Mouse (Mus musculus): ENCODE measurements around the gene Kcnab1. TPM values are rescaled to one million over a fixed set of nuclear protein-coding genes. Genes with fewer than 3 reads are reported as not detected.

Gene Kcnab1
- polyA plus RNA-seq, 1 experiment = 106 TPM

DNA sequence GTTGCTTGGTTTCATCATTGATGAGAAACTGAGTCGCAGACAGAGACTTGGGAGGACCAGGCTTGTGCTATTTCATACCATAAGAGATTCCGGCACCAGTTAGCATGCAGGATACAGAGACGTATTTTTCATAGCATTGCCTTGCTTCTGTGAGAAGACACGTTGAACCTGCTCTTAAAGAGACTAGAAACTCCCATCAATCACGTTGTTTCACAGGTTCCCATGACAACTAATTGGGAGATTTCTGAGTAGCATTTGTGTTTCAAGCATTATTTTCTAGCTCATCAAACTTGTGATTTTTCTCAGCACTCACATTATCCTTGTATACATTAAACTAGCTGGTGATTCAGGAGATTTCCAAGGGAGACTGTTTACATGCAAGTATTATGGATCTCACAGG lies 63.8 kb downstream of the Kcnab1 start:
- TF ChIP-seq POLR2A (IDR thresholded peaks at IDR 0.05; ENCODE audit: borderline replicate concordance, insufficient read depth, low read length) = no peak
- no peak for TF ChIP-seq CTCF (IDR thresholded peaks at IDR 0.05; ENCODE audit: borderline replicate concordance, insufficient read depth, low read depth, low read length)
- DNase-seq = no peak
- Histone ChIP-seq H3K4me3 (replicated peaks; ENCODE audit: insufficient read depth, low read depth, low read length) (no peak overlapping the region), H3K27ac (ENCODE audit: insufficient read depth, low read length) (no peak overlapping the region), H3K4me1 (ENCODE audit: control insufficient read depth, insufficient read depth, low read length) (peaks cover 10% of the 10 kb centered on the region; the same call in 1 of the 2 replicates), H3K27me3 (ENCODE audit: control insufficient read depth, insufficient read depth, low read length) (no peaks in the 10 kb centered on the region)
- WGBS = 97% methylated on average over 5 of the region's 5 CpGs

DNA sequence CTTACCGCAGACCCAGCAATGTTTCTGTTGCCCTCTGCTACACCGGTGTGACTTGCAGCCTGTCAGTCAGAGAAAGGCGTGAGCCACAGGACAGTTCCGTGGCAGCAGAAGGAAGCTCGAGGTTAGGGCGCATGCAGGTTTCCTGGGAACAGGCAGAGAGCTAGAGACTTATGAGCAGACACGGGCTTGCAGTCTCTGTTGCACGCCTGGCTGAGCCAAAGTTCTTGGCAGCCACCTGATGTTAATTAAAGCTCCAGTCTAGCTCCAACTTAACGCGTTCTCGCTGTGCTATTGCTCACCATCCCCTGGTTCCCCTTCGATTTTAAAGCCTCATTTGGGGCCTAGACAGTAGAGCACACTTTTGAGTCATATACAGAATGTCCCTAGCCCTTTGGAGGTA lies 65.4 kb downstream of the Kcnab1 start:
- DNase-seq = peak; percentile 57 to 79
- WGBS = 6% methylated on average over 12 of the region's 12 CpGs
- no peaks in the 10 kb centered on the region for H3K27me3 ChIP-seq (ENCODE audit: control insufficient read depth, insufficient read depth, low read length)
- TF ChIP-seq CTCF (IDR thresholded peaks at IDR 0.05; ENCODE audit: borderline replicate concordance, insufficient read depth, low read depth, low read length) (no peak), POLR2A (IDR thresholded peaks at IDR 0.05; ENCODE audit: borderline replicate concordance, insufficient read depth, low read length) (no peak)
- no peak overlapping the region for H3K4me3 ChIP-seq (replicated peaks; ENCODE audit: insufficient read depth, low read depth, low read length)
- H3K4me1 ChIP-seq (ENCODE audit: control insufficient read depth, insufficient read depth, low read length) = peaks cover 10% of the 10 kb centered on the region; the same call in 1 of the 2 replicates
- no peak overlapping the region for H3K27ac ChIP-seq (ENCODE audit: insufficient read depth, low read length)

DNA sequence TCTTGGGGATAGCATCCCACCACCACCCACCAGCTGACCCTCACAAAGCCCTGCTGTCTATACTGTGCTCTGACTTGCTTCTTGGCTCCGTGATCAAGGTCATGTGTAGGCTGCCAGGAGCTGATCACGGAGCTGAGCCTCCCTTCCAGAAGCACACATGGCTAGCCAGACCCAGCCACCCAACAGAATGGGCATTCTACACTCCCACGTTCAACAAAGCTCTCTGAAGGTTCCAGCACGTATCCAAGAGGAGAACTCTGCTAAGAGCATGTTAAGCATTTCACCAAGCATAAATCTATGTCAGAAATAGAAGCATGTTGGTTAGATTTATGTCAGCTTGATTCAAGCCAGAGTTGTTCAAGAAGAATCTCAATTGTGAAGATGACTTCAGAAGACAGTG lies 66.6 kb downstream of the Kcnab1 start:
- Histone ChIP-seq H3K27ac (ENCODE audit: insufficient read depth, low read length) (no peak overlapping the region), H3K27me3 (ENCODE audit: control insufficient read depth, insufficient read depth, low read length) (no peaks in the 10 kb centered on the region), H3K4me1 (ENCODE audit: control insufficient read depth, insufficient read depth, low read length) (peaks cover 10% of the 10 kb centered on the region; the same call in 1 of the 2 replicates), H3K4me3 (replicated peaks; ENCODE audit: insufficient read depth, low read depth, low read length) (no peak overlapping the region)
- DNase-seq = peak; percentile 19 to 27
- TF ChIP-seq POLR2A (IDR thresholded peaks at IDR 0.05; ENCODE audit: borderline replicate concordance, insufficient read depth, low read length) = no peak
- no peak for TF ChIP-seq CTCF (IDR thresholded peaks at IDR 0.05; ENCODE audit: borderline replicate concordance, insufficient read depth, low read depth, low read length)
- 45% methylated on average over 4 of the region's 4 CpGs for WGBS

DNA sequence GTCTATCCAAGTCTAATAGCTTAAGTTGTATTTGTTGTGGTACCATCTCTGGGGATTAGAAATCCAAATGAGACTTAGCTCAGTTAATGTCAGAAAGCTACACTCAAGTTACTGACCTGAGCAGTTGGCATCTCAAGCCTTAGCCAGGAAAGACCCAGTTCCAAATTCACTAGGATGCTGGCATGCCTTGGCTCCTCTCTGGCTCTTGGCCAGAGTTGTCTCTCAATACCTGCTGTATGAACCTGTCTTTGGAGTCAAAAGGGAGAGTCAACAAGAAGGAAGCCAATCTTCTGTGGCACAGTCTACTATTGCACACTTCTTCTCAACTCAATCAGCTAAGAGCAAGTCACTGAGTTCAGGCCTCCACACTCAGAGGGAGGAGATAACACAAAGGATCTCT lies 67.7 kb downstream of the Kcnab1 start:
- DNase-seq = peak; percentile 20 to 45
- no peak overlapping the region for H3K4me3 ChIP-seq (replicated peaks; ENCODE audit: insufficient read depth, low read depth, low read length)
- H3K27me3 ChIP-seq (ENCODE audit: control insufficient read depth, insufficient read depth, low read length) = no peaks in the 10 kb centered on the region
- peaks cover 10% of the 10 kb centered on the region; the same call in 1 of the 2 replicates for H3K4me1 ChIP-seq (ENCODE audit: control insufficient read depth, insufficient read depth, low read length)
- no peak for TF ChIP-seq CTCF (IDR thresholded peaks at IDR 0.05; ENCODE audit: borderline replicate concordance, insufficient read depth, low read depth, low read length)
- no peak for TF ChIP-seq POLR2A (IDR thresholded peaks at IDR 0.05; ENCODE audit: borderline replicate concordance, insufficient read depth, low read length)
- H3K27ac ChIP-seq (ENCODE audit: insufficient read depth, low read length) = no peak overlapping the region

DNA sequence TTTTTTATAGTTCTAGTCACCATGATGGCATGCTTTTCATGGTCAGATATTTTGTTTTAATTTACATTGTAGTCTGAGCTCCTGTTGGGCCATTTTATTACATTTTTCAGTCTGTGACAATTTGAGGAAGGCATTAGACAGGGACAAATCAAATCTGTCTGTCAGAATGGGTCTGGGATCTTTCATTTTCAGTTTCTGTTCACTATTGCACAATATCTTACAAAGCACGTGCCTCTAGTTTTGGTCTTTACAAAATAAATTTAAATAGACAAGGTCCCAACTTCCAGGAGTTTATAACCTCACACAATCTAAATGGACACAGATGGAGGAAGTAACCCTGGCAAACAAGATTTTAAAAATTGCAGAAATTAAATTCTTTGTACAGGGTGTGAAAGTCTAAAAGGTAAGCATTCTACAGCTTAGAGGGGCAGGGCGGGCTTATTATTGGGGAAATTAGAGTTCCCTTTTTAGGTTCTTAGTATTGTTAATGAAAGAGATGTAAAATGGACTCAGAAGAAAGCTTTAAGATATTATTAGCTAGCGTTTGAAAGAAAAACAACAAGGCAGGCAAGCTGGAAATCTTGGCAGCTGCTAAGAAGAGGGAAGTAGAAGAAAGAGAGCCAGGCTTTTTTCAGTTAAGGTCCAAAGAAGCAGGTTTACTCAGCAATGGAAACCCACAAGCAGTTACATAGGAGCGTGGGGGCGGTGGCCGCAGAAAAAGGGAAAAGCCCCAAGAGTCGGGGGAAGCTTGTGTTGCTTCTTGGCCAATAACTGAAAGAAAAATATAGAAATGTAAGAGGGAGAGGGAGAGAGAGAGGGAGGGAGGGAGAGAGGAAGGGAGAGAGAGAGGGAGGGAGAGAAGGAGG lies 78.9 kb downstream of the Kcnab1 start:
- WGBS = 60% methylated on average over 7 of the region's 7 CpGs
- Histone ChIP-seq H3K4me3 (replicated peaks; ENCODE audit: insufficient read depth, low read depth, low read length) (no peak overlapping the region), H3K27ac (ENCODE audit: insufficient read depth, low read length) (no peak overlapping the region), H3K4me1 (ENCODE audit: control insufficient read depth, insufficient read depth, low read length) (no peaks in the 10 kb centered on the region), H3K27me3 (ENCODE audit: control insufficient read depth, insufficient read depth, low read length) (no peaks in the 10 kb centered on the region)
- no peak for DNase-seq
- TF ChIP-seq POLR2A (IDR thresholded peaks at IDR 0.05; ENCODE audit: borderline replicate concordance, insufficient read depth, low read length) (no peak), CTCF (IDR thresholded peaks at IDR 0.05; ENCODE audit: borderline replicate concordance, insufficient read depth, low read depth, low read length) (no peak)

DNA sequence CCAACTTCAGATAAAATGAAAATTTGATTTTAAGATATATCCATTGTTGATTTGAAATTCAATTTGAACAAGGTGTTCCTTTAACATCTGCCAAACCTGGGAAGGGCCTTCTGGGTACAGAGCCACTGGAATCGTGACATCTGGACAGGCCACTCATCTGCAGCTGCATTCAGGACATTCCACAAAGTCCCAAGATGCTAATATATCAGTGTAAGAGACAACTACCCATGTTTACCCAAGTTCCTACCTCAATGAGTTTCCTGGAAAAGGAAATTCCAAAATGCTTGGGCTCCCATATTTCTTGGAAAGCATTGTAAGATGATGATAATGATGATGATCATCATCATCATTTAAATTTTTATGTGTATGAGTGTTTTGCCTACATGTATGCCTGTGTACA lies 91.4 kb downstream of the Kcnab1 start:
- Histone ChIP-seq H3K27ac (ENCODE audit: insufficient read depth, low read length) (no peak overlapping the region), H3K4me3 (replicated peaks; ENCODE audit: insufficient read depth, low read depth, low read length) (no peak overlapping the region), H3K27me3 (ENCODE audit: control insufficient read depth, insufficient read depth, low read length) (no peaks in the 10 kb centered on the region), H3K4me1 (ENCODE audit: control insufficient read depth, insufficient read depth, low read length) (no peaks in the 10 kb centered on the region)
- TF ChIP-seq CTCF (IDR thresholded peaks at IDR 0.05; ENCODE audit: borderline replicate concordance, insufficient read depth, low read depth, low read length) (no peak), POLR2A (IDR thresholded peaks at IDR 0.05; ENCODE audit: borderline replicate concordance, insufficient read depth, low read length) (no peak)
- DNase-seq = no peak
- 95% methylated on average over 1 of the region's 1 CpGs for WGBS

DNA sequence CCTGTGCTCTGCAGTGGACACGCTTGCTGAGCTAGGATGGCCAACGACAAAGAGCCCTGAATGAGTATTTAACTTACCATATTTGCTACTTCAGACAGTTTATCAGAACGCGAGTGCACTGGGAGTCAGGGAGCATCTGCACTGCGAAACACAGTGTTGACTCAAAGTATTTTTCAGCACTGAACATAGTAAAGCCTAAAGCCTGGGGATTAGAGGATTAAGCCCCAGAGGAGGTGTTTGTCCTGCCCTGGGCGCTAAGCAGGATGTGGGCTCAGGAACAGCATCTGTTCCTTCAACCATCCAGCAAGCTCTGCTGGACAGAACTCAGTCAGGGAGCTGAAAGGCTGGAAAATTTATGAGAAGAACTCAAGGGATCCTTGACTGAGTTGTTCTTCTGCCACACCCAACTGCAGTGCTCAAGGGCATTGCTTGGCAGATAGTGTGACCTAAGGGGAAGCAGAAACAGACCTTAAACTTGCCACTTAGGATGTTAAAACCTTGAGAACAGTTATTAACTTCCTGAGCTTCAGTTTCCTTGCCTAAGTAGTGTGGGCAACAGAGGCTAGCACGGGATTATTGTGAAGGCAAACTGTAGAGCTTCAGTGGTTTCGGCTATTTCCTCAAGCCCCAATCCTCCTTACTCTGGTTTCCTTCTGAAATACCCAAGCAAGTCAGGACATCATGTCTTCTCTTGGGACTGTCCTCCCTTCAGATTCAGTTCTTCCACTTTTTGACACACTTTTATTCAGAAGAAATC lies 94.4 kb downstream of the Kcnab1 start:
- H3K4me3 ChIP-seq (replicated peaks; ENCODE audit: insufficient read depth, low read depth, low read length) = no peak overlapping the region
- no peak overlapping the region for H3K27ac ChIP-seq (ENCODE audit: insufficient read depth, low read length)
- 79% methylated on average over 8 of the region's 8 CpGs for WGBS
- TF ChIP-seq POLR2A (IDR thresholded peaks at IDR 0.05; ENCODE audit: borderline replicate concordance, insufficient read depth, low read length) (no peak), CTCF (IDR thresholded peaks at IDR 0.05; ENCODE audit: borderline replicate concordance, insufficient read depth, low read depth, low read length) (no peak)
- no peaks in the 10 kb centered on the region for H3K27me3 ChIP-seq (ENCODE audit: control insufficient read depth, insufficient read depth, low read length)
- H3K4me1 ChIP-seq (ENCODE audit: control insufficient read depth, insufficient read depth, low read length) = no peaks in the 10 kb centered on the region
- DNase-seq = no peak
